Mouse (Mus musculus): Measurements from ENCODE around the gene Dock3. TPM values are rescaled to one million over a fixed set of nuclear protein-coding genes. Genes with fewer than 3 reads are reported as not detected.

Dock3 gene
- polyA plus RNA-seq, 1 experiment from 2014 or later: 0.12 TPM

DNA sequence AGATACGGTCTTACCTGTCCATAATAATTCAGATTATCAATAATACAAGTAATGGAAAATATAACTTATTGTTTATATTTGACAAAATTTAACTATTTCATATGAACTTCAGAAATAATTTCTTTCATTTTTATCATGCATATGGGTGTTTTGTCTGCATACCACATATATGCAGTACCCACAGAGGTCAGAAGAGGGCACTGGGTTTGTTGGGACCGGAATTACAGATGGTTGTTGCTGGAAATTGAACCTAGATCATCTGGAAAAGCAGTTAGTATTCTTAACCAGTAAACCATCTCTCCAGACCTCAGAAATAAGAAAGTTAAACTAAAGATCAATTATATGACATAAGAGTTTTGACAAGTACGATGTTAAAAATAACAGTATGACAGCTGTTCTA, 261.0 kb downstream of the Dock3 start:
- no peak for ATAC-seq
- WGBS (ENCODE audit: insufficient replicate concordance): 52% methylated on average over 3 of the region's 3 CpGs
- Histone ChIP-seq H3K9me3 (replicated peaks) (no peaks in the 10 kb centered on the region), H3K27me3 (replicated peaks) (0 out of 2 replicates have a peak, but pooled peaks cover 3% of the 10 kb centered on the region), H3K4me3 (no peak overlapping the region), H3K4me1 (no peaks in the 10 kb centered on the region), H3K4me2 (no peak overlapping the region), H3K9ac (no peak overlapping the region), H3K27ac (no peak overlapping the region), H3K36me3 (no peaks in the 10 kb centered on the region)

DNA sequence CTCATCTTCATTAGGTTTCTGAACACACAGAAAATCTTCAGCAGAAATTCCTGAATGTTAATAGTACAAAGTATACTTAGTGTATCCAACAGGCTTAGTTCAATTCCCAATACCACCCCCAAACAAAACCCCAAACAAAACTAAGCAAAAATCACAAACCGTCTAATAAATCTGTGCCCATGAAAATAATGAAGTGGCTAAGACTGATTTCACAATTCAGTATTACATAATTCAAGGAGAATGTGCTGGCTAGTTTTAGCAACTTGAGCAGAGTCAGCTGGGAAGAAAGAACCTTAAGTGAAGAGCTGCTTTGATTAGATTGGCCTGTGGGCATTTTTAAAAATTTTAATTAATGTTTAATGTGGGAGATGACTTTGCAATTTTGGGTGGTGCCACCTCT, 273.3 kb downstream of the Dock3 start:
- Histone ChIP-seq H3K4me1 (no peaks in the 10 kb centered on the region), H3K36me3 (no peaks in the 10 kb centered on the region), H3K9ac (no peak overlapping the region), H3K9me3 (replicated peaks) (no peaks in the 10 kb centered on the region), H3K4me2 (no peak overlapping the region), H3K4me3 (no peak overlapping the region), H3K27ac (no peak overlapping the region), H3K27me3 (replicated peaks) (no peaks in the 10 kb centered on the region)
- no peak for ATAC-seq
- 73% methylated on average over 1 of the region's 1 CpGs for WGBS (ENCODE audit: insufficient replicate concordance)

DNA sequence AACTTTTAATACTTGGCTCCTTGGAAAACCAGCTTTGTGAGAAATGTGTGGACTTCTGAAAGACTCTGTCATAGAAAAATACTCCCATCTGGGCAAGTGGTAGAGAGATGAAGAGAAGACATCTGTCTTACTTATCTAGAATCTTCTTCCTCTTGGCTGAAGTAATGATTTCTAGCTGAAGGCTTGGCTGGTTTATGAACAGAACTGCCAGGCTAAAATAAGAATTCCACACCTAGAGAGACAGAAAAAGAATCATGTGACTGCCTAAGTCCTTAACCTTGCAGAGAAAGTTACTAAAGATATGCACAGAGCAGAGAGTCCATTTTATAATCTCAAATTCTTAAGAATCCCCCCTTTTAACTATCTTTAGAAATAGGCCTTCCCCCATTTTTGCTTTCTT, 276.2 kb downstream of the Dock3 start:
- H3K9me3 ChIP-seq (replicated peaks): no peaks in the 10 kb centered on the region
- H3K36me3 ChIP-seq: no peaks in the 10 kb centered on the region
- no peak overlapping the region for H3K4me3 ChIP-seq
- no peak for ATAC-seq
- no peak overlapping the region for H3K27ac ChIP-seq
- H3K9ac ChIP-seq: no peak overlapping the region
- H3K27me3 ChIP-seq (replicated peaks): no peaks in the 10 kb centered on the region
- no peak overlapping the region for H3K4me2 ChIP-seq
- no peaks in the 10 kb centered on the region for H3K4me1 ChIP-seq

DNA sequence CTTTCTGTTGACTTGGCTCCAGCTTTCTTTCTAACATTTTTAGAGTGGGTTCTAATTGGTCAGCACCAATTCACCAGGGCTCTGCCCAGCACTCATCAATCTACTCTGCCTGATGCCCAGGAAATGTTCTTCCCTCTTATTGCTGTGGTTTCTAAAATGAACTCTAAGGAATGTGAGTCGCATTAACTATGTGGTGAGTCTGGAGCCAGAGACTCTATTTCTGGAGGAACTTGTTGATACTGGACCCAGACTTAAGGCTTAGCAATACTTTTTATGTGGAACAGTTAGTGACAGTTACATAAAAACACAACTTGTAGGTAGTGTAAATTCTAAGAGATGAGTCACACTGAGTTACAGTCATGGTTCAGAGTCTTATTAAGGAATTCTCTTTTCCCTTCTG, 296.7 kb downstream of the Dock3 start:
- WGBS (ENCODE audit: insufficient replicate concordance): 79% methylated on average over 1 of the region's 1 CpGs
- no peaks in the 10 kb centered on the region for H3K36me3 ChIP-seq
- no peak for ATAC-seq

DNA sequence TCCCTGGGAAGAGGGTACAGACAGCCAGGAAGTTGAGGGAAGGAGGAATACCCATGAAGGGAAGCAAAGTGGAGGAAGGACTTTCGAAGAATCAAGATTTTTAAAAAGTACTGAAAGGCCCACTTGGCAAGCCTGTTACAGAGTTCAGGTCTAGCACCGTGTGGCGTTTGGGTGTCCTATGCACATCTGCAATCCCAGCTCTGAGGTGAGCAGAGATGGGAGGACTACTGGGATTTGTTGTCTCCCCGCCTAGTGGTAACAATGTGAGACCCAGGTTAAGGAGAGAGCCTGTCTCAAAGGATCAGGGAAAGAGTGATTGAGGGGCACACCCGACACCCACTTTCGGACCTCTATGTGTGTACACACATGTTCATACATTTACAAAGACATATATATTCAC, 316.8 kb downstream of the Dock3 start:
- Histone ChIP-seq H3K4me3 (no peak overlapping the region), H3K4me1 (no peaks in the 10 kb centered on the region), H3K27ac (no peak overlapping the region), H3K9ac (no peak overlapping the region), H3K4me2 (no peak overlapping the region), H3K9me3 (replicated peaks) (no peaks in the 10 kb centered on the region), H3K27me3 (replicated peaks) (no peaks in the 10 kb centered on the region), H3K36me3 (no peaks in the 10 kb centered on the region)
- ATAC-seq: no peak
- 71% methylated on average over 6 of the region's 6 CpGs for WGBS (ENCODE audit: insufficient replicate concordance)

More for the DNA sequence above, 296.7 kb downstream of the Dock3 start:
- no peaks in the 10 kb centered on the region for H3K9me3 ChIP-seq (replicated peaks)
- no peak overlapping the region for H3K4me3 ChIP-seq
- no peaks in the 10 kb centered on the region for H3K27me3 ChIP-seq (replicated peaks)
- no peak overlapping the region for H3K4me2 ChIP-seq
- no peak overlapping the region for H3K27ac ChIP-seq
- no peak overlapping the region for H3K9ac ChIP-seq
- no peaks in the 10 kb centered on the region for H3K4me1 ChIP-seq

DNA sequence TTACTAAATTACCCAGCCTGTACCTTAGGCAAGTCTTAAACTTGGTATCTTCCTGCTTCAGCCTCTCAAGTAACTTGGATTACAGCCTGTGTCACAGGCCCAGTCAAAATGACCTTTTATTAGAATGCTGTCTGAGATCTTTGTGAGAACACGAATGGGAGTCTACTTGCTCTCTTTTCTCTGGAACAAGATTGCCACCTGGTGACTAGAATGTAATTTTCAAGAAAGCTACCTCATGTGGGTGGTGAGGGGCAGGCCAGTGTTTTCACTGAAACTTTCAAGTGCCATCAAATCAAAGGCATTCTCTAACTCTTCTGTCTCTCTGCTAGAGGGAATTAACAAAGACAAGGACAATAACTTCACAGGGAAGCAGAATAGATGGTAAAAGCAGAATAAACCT, 317.9 kb downstream of the Dock3 start:
- Histone ChIP-seq H3K27me3 (replicated peaks) (no peaks in the 10 kb centered on the region), H3K4me2 (no peak overlapping the region), H3K4me3 (no peak overlapping the region), H3K4me1 (no peaks in the 10 kb centered on the region), H3K27ac (no peak overlapping the region), H3K9ac (no peak overlapping the region), H3K9me3 (replicated peaks) (no peaks in the 10 kb centered on the region), H3K36me3 (no peaks in the 10 kb centered on the region)
- ATAC-seq: no peak
- 16% methylated on average over 1 of the region's 1 CpGs for WGBS (ENCODE audit: insufficient replicate concordance)

DNA sequence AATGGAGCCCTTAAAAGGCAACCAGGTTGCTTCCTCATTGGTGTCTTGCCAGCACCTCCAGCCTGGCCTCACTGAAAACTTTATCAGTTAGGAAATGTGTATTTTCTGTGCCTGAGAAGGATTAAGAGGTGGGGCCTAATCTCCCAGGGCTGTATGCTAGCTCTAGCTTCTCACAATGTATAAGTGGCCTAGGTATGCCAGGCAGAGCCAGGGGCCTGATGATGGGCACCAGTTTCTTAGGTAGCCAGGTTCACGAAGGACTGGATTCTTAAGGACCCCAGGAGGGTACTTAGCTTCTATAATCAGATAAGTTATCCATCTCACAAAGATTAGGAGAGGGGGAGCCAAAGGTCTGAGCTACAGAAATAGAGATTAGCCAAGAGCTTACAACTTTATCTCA, 320.1 kb downstream of the Dock3 start:
- no peak overlapping the region for H3K9ac ChIP-seq
- no peaks in the 10 kb centered on the region for H3K36me3 ChIP-seq
- ATAC-seq: no peak
- WGBS (ENCODE audit: insufficient replicate concordance): 39% methylated on average over 1 of the region's 1 CpGs
- H3K4me3 ChIP-seq: no peak overlapping the region
- H3K4me1 ChIP-seq: 0 out of 2 replicates have a peak, but pooled peaks cover 5% of the 10 kb centered on the region
- no peaks in the 10 kb centered on the region for H3K27me3 ChIP-seq (replicated peaks)
- no peak overlapping the region for H3K4me2 ChIP-seq
- no peak overlapping the region for H3K27ac ChIP-seq
- no peaks in the 10 kb centered on the region for H3K9me3 ChIP-seq (replicated peaks)

DNA sequence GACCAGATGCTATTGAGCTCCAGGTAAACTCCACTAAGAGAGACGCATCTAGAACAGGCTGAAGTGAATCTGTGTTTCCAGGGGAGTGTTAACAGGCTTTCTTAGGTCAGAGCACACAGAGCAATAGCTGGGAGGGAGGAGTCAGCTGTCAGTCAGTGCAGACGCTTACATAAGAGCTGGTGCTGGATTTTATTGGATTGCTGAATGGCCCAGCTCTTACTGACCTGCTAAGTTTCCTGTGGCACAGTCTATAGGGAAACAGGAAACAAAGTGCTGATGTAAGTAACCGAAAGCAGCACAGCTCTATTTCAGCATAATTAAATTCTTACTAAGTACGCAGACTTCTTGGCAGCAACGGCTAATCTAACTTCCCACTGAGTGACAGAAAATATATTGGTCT, 323.0 kb downstream of the Dock3 start:
- H3K4me1 ChIP-seq: 0 out of 2 replicates have a peak, but pooled peaks cover 5% of the 10 kb centered on the region
- H3K36me3 ChIP-seq: no peaks in the 10 kb centered on the region
- no peak overlapping the region for H3K4me3 ChIP-seq
- no peak overlapping the region for H3K27ac ChIP-seq
- no peaks in the 10 kb centered on the region for H3K27me3 ChIP-seq (replicated peaks)
- no peak; the same call in 1 of the 2 replicates for ATAC-seq
- no peak overlapping the region for H3K9ac ChIP-seq
- 45% methylated on average over 5 of the region's 5 CpGs for WGBS (ENCODE audit: insufficient replicate concordance)
- no peaks in the 10 kb centered on the region for H3K9me3 ChIP-seq (replicated peaks)
- H3K4me2 ChIP-seq: no peak overlapping the region

DNA sequence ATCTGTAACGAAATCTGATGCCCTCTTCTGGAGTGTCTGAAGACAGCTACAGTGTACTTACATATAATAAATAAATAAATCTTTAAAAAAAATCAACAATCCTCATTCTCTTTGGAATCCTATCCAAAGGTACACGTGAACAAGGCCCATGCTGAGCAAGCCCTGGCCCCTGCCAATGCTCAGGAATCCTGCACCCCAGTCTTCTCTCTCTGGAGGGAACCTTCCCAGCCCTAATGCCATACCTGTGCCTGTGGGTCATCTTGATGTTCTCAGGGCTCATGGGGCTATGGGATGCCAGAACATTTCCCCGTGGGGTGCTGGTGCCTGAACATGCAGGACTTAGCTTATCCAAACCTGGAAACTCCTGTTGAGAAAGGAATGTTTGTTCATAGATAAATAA, 323.5 kb downstream of the Dock3 start:
- Histone ChIP-seq H3K4me2 (no peak overlapping the region), H3K27me3 (replicated peaks) (no peaks in the 10 kb centered on the region), H3K36me3 (no peaks in the 10 kb centered on the region), H3K4me3 (no peak overlapping the region), H3K9ac (no peak overlapping the region), H3K9me3 (replicated peaks) (no peaks in the 10 kb centered on the region), H3K27ac (no peak overlapping the region), H3K4me1 (0 out of 2 replicates have a peak, but pooled peaks cover 5% of the 10 kb centered on the region)
- WGBS (ENCODE audit: insufficient replicate concordance): 57% methylated on average over 3 of the region's 3 CpGs
- no peak for ATAC-seq

DNA sequence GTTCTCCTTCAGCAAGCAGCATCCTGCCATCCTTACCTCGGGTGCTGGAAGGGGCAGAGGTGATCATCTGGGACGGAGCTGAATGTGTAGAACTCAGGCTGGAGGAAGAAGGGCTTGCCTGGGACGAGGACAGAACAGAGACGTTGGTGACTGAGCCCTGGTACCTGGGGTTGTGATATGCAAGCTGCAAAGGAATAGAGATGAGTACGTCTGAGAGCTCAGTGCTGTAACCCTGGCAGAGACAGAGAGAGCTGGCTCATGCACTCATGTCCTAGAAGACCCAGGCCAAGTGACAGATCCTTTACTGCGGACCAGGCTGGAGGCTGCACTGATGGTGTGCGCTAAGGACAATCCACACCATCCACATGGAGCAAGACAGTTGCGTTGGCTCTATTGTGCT, 325.1 kb downstream of the Dock3 start:
- Histone ChIP-seq H3K4me1 (0 out of 2 replicates have a peak, but pooled peaks cover 5% of the 10 kb centered on the region), H3K4me3 (no peak overlapping the region), H3K9ac (no peak overlapping the region), H3K9me3 (replicated peaks) (no peaks in the 10 kb centered on the region), H3K36me3 (no peaks in the 10 kb centered on the region), H3K4me2 (no peak overlapping the region), H3K27ac (no peak overlapping the region), H3K27me3 (replicated peaks) (no peaks in the 10 kb centered on the region)
- no peak for ATAC-seq
- 67% methylated on average over 8 of the region's 8 CpGs for WGBS (ENCODE audit: insufficient replicate concordance)

DNA sequence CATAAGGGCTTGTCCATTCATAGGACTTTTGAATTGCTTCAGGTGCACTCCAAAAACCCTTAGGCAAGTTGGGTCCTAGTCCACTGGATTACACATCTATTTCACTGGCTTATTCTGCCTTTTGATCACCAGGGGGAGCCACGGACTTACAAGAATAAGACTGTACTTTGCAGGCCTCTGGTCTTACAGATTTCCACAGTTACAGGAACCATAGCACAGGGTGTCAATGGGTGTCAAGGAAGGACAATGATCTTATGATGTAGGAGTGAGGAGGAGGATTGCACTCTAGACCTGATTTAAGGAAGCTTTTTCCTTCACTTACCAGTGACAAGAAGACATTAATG, 327.9 kb downstream of the Dock3 start:
- H3K9ac ChIP-seq: no peak overlapping the region
- WGBS (ENCODE audit: insufficient replicate concordance): 15% methylated on average over 1 of the region's 1 CpGs
- H3K4me2 ChIP-seq: no peak overlapping the region
- no peaks in the 10 kb centered on the region for H3K9me3 ChIP-seq (replicated peaks)
- H3K36me3 ChIP-seq: no peaks in the 10 kb centered on the region
- H3K27me3 ChIP-seq (replicated peaks): no peaks in the 10 kb centered on the region; the same call in 1 of the 2 replicates
- 0 out of 2 replicates have a peak, but pooled peaks cover 5% of the 10 kb centered on the region for H3K4me1 ChIP-seq
- H3K27ac ChIP-seq: no peak overlapping the region
- no peak for ATAC-seq
- H3K4me3 ChIP-seq: no peak overlapping the region

DNA sequence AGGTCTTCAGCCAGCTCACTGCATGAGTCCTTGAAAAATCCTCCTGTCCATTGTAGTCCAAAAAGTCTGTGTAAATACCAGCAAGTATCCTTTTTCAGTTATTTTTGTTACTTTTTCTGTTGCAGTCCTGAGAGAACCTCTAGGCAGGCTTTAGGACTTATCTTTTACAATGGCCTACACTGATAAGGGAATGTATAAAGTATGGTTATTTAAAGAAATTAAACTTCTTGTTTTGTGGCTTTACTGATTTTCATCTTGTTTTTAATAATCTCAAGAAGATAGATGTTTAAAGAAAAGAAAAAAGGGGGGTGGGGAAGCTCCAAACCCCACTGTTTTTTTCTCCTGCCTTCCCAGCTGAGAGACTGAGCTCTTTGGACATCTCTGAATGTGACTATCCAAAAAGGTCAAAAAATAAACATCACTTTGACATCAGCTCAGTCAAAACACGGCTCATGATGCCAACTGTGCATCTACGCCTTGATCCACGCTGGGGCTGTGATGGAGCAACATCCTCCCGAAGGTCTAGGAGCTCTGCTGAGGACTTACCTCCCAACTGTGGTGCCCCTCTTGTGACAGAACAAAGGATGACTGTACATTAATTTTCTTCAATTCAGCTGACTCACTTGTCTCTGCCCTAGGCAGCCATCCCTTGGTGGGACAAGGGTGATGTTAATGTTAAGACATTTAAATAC, 328.5 kb downstream of the Dock3 start:
- no peak for ATAC-seq
- Histone ChIP-seq H3K27ac (no peak overlapping the region), H3K4me2 (no peak overlapping the region), H3K4me1 (0 out of 2 replicates have a peak, but pooled peaks cover 1% of the 10 kb centered on the region), H3K27me3 (replicated peaks) (no peaks in the 10 kb centered on the region; the same call in 1 of the 2 replicates), H3K9me3 (replicated peaks) (no peaks in the 10 kb centered on the region), H3K9ac (no peak overlapping the region), H3K36me3 (no peaks in the 10 kb centered on the region), H3K4me3 (no peak overlapping the region)
- WGBS (ENCODE audit: insufficient replicate concordance): 56% methylated on average over 4 of the region's 4 CpGs

DNA sequence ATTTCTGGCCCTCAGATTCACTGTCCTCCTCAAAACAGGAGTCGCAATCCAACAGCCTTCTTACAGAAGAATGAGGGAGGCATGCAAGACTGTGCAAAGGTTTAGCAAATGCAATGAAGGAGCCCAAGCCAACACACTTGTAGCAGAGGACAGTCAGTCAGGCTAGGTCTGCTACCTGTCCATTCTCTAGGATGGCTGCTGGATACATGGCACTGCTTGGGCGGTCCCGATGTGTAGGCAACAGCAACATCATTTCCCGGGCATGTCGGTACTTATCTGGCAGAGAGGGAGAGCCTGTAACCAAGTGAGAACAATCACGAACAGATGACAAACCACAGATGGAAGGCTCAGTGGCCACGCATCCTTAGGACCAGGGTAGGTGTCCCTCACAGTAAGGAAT, 330.1 kb downstream of the Dock3 start:
- H3K27ac ChIP-seq: no peak overlapping the region
- no peaks in the 10 kb centered on the region for H3K36me3 ChIP-seq
- ATAC-seq: no peak
- H3K4me3 ChIP-seq: no peak overlapping the region
- no peak overlapping the region for H3K4me2 ChIP-seq
- no peaks in the 10 kb centered on the region; the same call in 1 of the 2 replicates for H3K27me3 ChIP-seq (replicated peaks)
- no peaks in the 10 kb centered on the region for H3K4me1 ChIP-seq
- 73% methylated on average over 7 of the region's 7 CpGs for WGBS (ENCODE audit: insufficient replicate concordance)
- no peaks in the 10 kb centered on the region for H3K9me3 ChIP-seq (replicated peaks)
- no peak overlapping the region for H3K9ac ChIP-seq

Data from liver, embryonic 12.5 days (tissue).